Mouse (Mus musculus): Measurements from ENCODE around the gene Spc24.
A peak's percentile ranks its signal among the peaks of the same experiment; 100 is the strongest.
"Not testable (repeated sequence)": the region's sequence is repeated elsewhere in the genome, so short reads cannot be mapped to it uniquely, and the experiment has no call there.

Spc24 gene

GRCm38 (mm10) chr9:21760155-21761088, at the start of gene Spc24:
TSS of gene Spc24 (minus strand) at chr9:21760303.
- peak; percentile 96 to 97 for DNase-seq

GRCm38 (mm10) chr9:21808561-21808960, 48.5 kb upstream of the Spc24 start:
- no peak for DNase-seq

GRCm38 (mm10) chr9:21806976-21807375, 46.9 kb upstream of the Spc24 start:
- DNase-seq, result peak in 1 of 2 experiments; percentile 43

GRCm38 (mm10) chr9:21806363-21806762, 46.3 kb upstream of the Spc24 start:
- no peak for DNase-seq

GRCm38 (mm10) chr9:21803986-21804644, 44.0 kb upstream of the Spc24 start:
- peak; percentile 87 to 93 for DNase-seq

- no peak for DNase-seq
Observed at GRCm38 (mm10) chr9:21801591-21801990, 41.5 kb upstream of the Spc24 start.

GRCm38 (mm10) chr9:21801121-21801520, 41.0 kb upstream of the Spc24 start:
- no peak for DNase-seq

GRCm38 (mm10) chr9:21799010-21799350, 38.9 kb upstream of the Spc24 start:
- no peak for DNase-seq

- peak; percentile 76 to 84 for DNase-seq
Observed at GRCm38 (mm10) chr9:21798345-21799009, 38.4 kb upstream of the Spc24 start, which contains the start of gene Kank2. TSS of gene Kank2 (minus strand) at chr9:21798744.

GRCm38 (mm10) chr9:21797921-21798344, 37.8 kb upstream of the Spc24 start:
- DNase-seq, result peak in 1 of 2 experiments; percentile 47

GRCm38 (mm10) chr9:21796919-21797318, 36.8 kb upstream of the Spc24 start:
- no peak for DNase-seq

GRCm38 (mm10) chr9:21796259-21796658, 36.2 kb upstream of the Spc24 start:
- no peak for DNase-seq

- DNase-seq, result no peak
Observed at GRCm38 (mm10) chr9:21795579-21795978, 35.5 kb upstream of the Spc24 start.

- peak; percentile 84 to 86 for DNase-seq
Observed at GRCm38 (mm10) chr9:21794925-21795324, 34.8 kb upstream of the Spc24 start.

GRCm38 (mm10) chr9:21794344-21794834, 34.3 kb upstream of the Spc24 start:
- DNase-seq, result peak in 1 of 2 experiments; percentile 46

- not testable (repeated sequence) for DNase-seq
Observed at GRCm38 (mm10) chr9:21793507-21793906, 33.4 kb upstream of the Spc24 start.

GRCm38 (mm10) chr9:21792644-21793043, 32.5 kb upstream of the Spc24 start:
- DNase-seq, result peak; percentile 50 to 56

- DNase-seq, result peak in 1 of 2 experiments; percentile 58
Observed at GRCm38 (mm10) chr9:21791861-21792260, 31.8 kb upstream of the Spc24 start.

GRCm38 (mm10) chr9:21788234-21788633, 28.1 kb upstream of the Spc24 start:
- DNase-seq, result no peak

- DNase-seq, result no peak
Observed at GRCm38 (mm10) chr9:21787654-21788053, 27.6 kb upstream of the Spc24 start.

GRCm38 (mm10) chr9:21786906-21787305, 26.8 kb upstream of the Spc24 start:
- peak; percentile 64 to 80 for DNase-seq

GRCm38 (mm10) chr9:21786309-21786708, 26.2 kb upstream of the Spc24 start:
- DNase-seq, result not testable (repeated sequence)

All from cerebellum, postnatal 25 days (tissue).